Mouse (Mus musculus): ENCODE measurements around the gene Wscd2.

The Wscd2 gene

GRCm38 (mm10) chr5:113504654-113505053 is 14.5 kb downstream of the Wscd2 start:
- Histone ChIP-seq H3K9me3 (ENCODE audit: low read length) (no peaks in the 10 kb centered on the region), H3K27me3 (ENCODE audit: insufficient read depth, low read length) (peaks cover 27% of the 10 kb centered on the region), H3K4me3 (replicated peaks; ENCODE audit: low read length) (no peak overlapping the region), H3K4me1 (replicated peaks; ENCODE audit: low read depth, low read length) (peaks cover 60% of the 10 kb centered on the region), H3K36me3 (ENCODE audit: insufficient read depth, low read length) (no peaks in the 10 kb centered on the region)
- no peak for TF ChIP-seq CTCF (conservative IDR thresholded peaks at IDR 0.05; ENCODE audit: low read length)
- TF ChIP-seq NANOG (IDR thresholded peaks at IDR 0.05; ENCODE audit: borderline replicate concordance, low read length), result no peak
- TF ChIP-seq POU5F1 (IDR thresholded peaks at IDR 0.05; ENCODE audit: borderline replicate concordance, low read length), result no peak

DNA sequence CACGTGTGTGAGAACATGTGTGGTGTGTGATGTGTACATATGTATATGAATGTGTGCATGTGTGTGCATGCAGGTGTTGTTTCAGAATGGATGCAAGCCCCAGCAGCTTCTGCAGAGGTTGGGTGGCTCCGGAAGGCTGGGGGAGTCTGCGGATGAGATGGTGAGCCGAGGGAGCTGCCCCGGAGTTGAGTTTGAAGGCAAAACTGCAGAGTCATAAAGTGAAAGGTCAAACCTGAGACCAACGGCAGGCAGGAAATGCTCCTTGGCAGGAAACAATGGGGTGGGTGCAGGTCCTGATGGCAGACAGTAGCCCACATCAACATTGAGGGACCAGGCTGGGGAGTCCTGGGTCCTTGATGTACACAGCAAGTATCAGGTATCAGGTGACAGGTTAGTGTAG is 15.9 kb downstream of the Wscd2 start:
- peaks cover 74% of the 10 kb centered on the region for H3K4me1 ChIP-seq (replicated peaks; ENCODE audit: low read depth, low read length)
- H3K36me3 ChIP-seq (ENCODE audit: insufficient read depth, low read length), result no peaks in the 10 kb centered on the region
- peaks cover 23% of the 10 kb centered on the region for H3K27me3 ChIP-seq (ENCODE audit: insufficient read depth, low read length)
- H3K9me3 ChIP-seq (ENCODE audit: low read length), result no peaks in the 10 kb centered on the region
- no peak overlapping the region for H3K4me3 ChIP-seq (replicated peaks; ENCODE audit: low read length)
- TF ChIP-seq POU5F1 (IDR thresholded peaks at IDR 0.05; ENCODE audit: borderline replicate concordance, low read length), result no peak
- TF ChIP-seq CTCF (conservative IDR thresholded peaks at IDR 0.05; ENCODE audit: low read length), result no peak
- TF ChIP-seq NANOG (IDR thresholded peaks at IDR 0.05; ENCODE audit: borderline replicate concordance, low read length), result no peak

DNA sequence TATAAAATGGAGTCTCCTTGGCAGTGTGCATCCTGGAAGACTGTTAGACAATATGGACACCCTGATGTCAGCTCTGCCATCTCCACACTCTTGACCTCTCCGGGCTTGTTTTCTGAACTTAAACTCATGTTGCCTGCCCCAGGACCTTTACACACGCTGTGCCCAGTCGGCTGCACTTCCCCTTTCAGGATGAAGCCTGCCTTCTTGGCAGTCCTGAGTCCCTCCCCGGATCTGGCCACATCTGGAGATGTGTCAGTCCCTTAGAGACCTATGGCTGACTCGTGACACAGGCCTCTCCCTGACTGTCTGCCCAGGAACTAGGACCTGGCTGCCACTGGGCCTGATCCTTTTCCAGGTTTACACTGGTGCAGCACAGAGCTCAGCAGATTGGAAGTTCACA is 16.6 kb downstream of the Wscd2 start:
- TF ChIP-seq NANOG (IDR thresholded peaks at IDR 0.05; ENCODE audit: borderline replicate concordance, low read length) (no peak), CTCF (conservative IDR thresholded peaks at IDR 0.05; ENCODE audit: low read length) (no peak), POU5F1 (IDR thresholded peaks at IDR 0.05; ENCODE audit: borderline replicate concordance, low read length) (no peak)
- H3K36me3 ChIP-seq (ENCODE audit: insufficient read depth, low read length), result no peaks in the 10 kb centered on the region

GRCm38 (mm10) chr5:113509167-113509566 is 19.0 kb downstream of the Wscd2 start:
- Histone ChIP-seq H3K27me3 (ENCODE audit: insufficient read depth, low read length) (peaks cover 11% of the 10 kb centered on the region; the same call in 1 of the 2 replicates), H3K9me3 (ENCODE audit: low read length) (no peaks in the 10 kb centered on the region), H3K36me3 (ENCODE audit: insufficient read depth, low read length) (no peaks in the 10 kb centered on the region), H3K4me1 (replicated peaks; ENCODE audit: low read depth, low read length) (peaks cover 78% of the 10 kb centered on the region), H3K4me3 (replicated peaks; ENCODE audit: low read length) (no peak overlapping the region)
- no peak for TF ChIP-seq NANOG (IDR thresholded peaks at IDR 0.05; ENCODE audit: borderline replicate concordance, low read length)
- TF ChIP-seq CTCF (conservative IDR thresholded peaks at IDR 0.05; ENCODE audit: low read length), result no peak
- no peak for TF ChIP-seq POU5F1 (IDR thresholded peaks at IDR 0.05; ENCODE audit: borderline replicate concordance, low read length)

More for the DNA sequence above, 16.6 kb downstream of the Wscd2 start:
- Histone ChIP-seq H3K9me3 (ENCODE audit: low read length) (no peaks in the 10 kb centered on the region), H3K4me1 (replicated peaks; ENCODE audit: low read depth, low read length) (peaks cover 74% of the 10 kb centered on the region), H3K4me3 (replicated peaks; ENCODE audit: low read length) (no peak overlapping the region), H3K27me3 (ENCODE audit: insufficient read depth, low read length) (peaks cover 16% of the 10 kb centered on the region)

DNA sequence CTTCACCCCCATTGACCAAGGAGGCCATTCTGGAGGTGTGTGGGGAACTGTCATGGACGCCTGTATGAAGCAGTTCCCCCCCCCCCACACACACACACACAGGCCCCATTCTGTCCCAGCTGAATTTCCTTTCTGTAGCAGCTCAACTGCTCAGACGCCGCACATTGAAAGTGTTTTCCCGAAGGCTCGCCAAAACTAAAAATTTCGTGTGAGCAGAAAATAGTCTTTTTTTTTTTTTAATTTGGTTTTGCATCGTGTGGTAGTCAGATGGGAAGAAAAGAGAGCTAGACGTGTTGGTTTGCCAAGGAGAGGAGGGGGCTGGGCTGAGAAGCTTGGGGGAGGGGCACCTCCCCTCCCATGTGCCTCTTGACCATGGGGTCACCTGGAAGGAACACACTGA is 23.5 kb downstream of the Wscd2 start:
- H3K9me3 ChIP-seq (ENCODE audit: low read length), result no peaks in the 10 kb centered on the region
- peaks cover 19% of the 10 kb centered on the region for H3K27me3 ChIP-seq (ENCODE audit: insufficient read depth, low read length)
- no peak for TF ChIP-seq CTCF (conservative IDR thresholded peaks at IDR 0.05; ENCODE audit: low read length)
- TF ChIP-seq NANOG (IDR thresholded peaks at IDR 0.05; ENCODE audit: borderline replicate concordance, low read length), result no peak
- TF ChIP-seq POU5F1 (IDR thresholded peaks at IDR 0.05; ENCODE audit: borderline replicate concordance, low read length), result no peak
- H3K36me3 ChIP-seq (ENCODE audit: insufficient read depth, low read length), result no peaks in the 10 kb centered on the region
- H3K4me1 ChIP-seq (replicated peaks; ENCODE audit: low read depth, low read length), result peaks cover 67% of the 10 kb centered on the region
- no peak overlapping the region for H3K4me3 ChIP-seq (replicated peaks; ENCODE audit: low read length)

DNA sequence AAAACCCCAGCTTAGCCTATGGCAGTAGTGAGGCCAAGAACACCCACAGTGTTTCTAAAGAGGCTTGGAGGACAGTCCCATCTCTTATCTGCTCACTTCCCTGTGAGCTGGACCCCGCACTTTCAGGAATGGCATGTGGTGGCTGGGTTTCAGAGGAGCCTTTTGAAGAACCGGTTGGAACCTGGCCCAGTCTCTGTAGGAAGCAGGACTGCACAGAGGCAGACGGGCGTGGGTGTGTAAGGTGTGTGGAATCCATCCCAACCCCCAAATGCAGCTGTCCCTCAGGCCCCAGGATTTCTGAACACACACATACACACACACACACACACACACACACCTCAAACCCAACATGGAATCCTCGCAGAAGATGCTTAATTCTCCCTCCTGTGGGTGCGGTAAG is 23.9 kb downstream of the Wscd2 start:
- Histone ChIP-seq H3K4me1 (replicated peaks; ENCODE audit: low read depth, low read length) (peaks cover 65% of the 10 kb centered on the region), H3K36me3 (ENCODE audit: insufficient read depth, low read length) (no peaks in the 10 kb centered on the region), H3K9me3 (ENCODE audit: low read length) (no peaks in the 10 kb centered on the region), H3K27me3 (ENCODE audit: insufficient read depth, low read length) (peaks cover 19% of the 10 kb centered on the region), H3K4me3 (replicated peaks; ENCODE audit: low read length) (no peak overlapping the region)
- TF ChIP-seq CTCF (conservative IDR thresholded peaks at IDR 0.05; ENCODE audit: low read length) (no peak), POU5F1 (IDR thresholded peaks at IDR 0.05; ENCODE audit: borderline replicate concordance, low read length) (no peak), NANOG (IDR thresholded peaks at IDR 0.05; ENCODE audit: borderline replicate concordance, low read length) (no peak)

DNA sequence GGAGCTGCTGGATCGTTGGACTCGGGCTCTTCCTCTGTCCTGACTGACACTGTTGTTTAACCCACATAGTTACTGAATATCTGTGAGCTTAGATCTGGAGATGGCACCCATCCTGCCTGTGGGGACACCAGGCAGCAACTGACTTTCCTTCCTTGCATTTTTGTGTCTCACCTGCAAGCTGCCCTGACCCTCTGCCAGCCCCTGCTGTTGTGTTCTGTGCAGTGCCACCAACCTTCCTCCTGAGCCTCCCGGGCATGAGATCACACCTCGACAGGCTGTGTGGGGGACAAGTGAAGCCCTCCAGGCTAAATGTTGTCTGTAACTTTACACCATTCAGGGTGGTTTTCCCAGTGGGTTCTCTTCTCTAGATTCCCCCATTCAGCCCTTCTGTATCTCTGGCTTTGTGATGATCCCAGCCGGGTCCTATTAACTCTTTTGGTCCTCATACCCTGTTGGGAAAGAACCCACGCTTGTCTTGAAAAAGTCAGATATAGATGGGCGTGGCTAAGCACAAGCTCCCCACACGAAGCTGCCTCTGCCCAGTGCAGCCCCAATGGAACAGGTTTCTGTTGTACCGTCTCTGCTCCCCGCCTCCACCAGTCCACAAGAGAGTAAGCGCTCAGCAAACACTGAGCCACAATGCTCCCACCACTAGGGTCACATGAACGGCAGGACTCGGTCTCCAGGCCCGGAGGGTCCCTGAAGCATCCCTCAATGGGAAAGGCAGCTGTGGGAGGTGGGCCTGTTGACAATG is 26.2 kb downstream of the Wscd2 start:
- peaks cover 13% of the 10 kb centered on the region; the same call in 1 of the 2 replicates for H3K27me3 ChIP-seq (ENCODE audit: insufficient read depth, low read length)
- no peak for TF ChIP-seq POU5F1 (IDR thresholded peaks at IDR 0.05; ENCODE audit: borderline replicate concordance, low read length)
- no peaks in the 10 kb centered on the region for H3K9me3 ChIP-seq (ENCODE audit: low read length)
- peaks cover 48% of the 10 kb centered on the region for H3K4me1 ChIP-seq (replicated peaks; ENCODE audit: low read depth, low read length)
- H3K36me3 ChIP-seq (ENCODE audit: insufficient read depth, low read length), result no peaks in the 10 kb centered on the region
- 0 out of 2 replicates have a peak overlapping the region, but pooled peaks have one; percentile 45 for H3K4me3 ChIP-seq (replicated peaks; ENCODE audit: low read length)

DNA sequence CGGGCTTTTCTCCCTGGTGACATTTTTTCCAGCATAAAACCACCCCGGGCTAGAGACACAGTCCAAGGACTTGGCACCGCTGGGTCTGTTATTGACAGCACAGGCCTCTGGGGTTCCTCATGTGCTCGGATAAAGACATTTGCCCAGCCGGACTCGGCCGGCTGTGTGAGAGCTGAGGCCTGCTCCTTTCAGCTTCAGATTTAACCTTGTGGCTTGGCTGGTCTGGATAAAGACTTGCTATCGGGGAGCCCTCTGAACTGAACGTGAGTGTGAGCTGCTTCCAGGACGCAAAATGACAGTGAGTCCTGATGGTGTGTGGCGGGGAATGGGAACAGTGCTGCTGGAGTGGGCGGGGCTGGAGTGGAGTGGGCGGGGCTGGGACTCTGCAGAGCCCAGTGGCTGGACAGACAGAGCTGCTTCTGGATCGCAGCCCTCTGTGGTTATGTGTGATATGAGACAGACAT is 26.8 kb downstream of the Wscd2 start:
- TF ChIP-seq NANOG (IDR thresholded peaks at IDR 0.05; ENCODE audit: borderline replicate concordance, low read length) (no peak), CTCF (conservative IDR thresholded peaks at IDR 0.05; ENCODE audit: low read length) (no peak), POU5F1 (IDR thresholded peaks at IDR 0.05; ENCODE audit: borderline replicate concordance, low read length) (no peak)
- H3K27me3 ChIP-seq (ENCODE audit: insufficient read depth, low read length), result peaks cover 13% of the 10 kb centered on the region; the same call in 1 of the 2 replicates
- H3K36me3 ChIP-seq (ENCODE audit: insufficient read depth, low read length), result no peaks in the 10 kb centered on the region
- 0 out of 2 replicates have a peak overlapping the region, but pooled peaks have one; percentile 45 for H3K4me3 ChIP-seq (replicated peaks; ENCODE audit: low read length)
- peaks cover 48% of the 10 kb centered on the region for H3K4me1 ChIP-seq (replicated peaks; ENCODE audit: low read depth, low read length)
- no peaks in the 10 kb centered on the region for H3K9me3 ChIP-seq (ENCODE audit: low read length)
